Mouse (Mus musculus): ENCODE measurements around the gene Selenow.

DNA sequence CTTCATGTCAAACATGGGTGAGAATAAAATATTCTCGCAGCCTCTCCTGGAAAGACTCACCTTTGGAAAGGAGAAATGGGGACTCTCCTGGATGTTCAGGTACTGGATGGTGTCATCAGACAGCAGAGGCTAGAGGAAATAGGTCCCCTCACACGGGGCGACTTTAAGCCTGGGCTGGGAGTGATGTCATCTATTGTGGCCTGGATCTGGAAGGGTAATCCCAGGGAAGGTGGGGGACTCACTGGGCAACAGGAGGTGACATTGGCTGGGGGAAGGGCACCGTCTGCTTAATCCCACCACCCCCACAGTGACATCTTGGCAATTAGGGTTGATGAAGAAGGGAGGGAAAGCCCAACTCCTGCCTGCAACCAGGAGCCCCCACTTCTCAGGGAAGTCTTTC, 42.4 kb downstream of the Selenow start, which contains the start of gene Crx:
- no peak for TF ChIP-seq POLR2A (IDR thresholded peaks at IDR 0.05; ENCODE audit: low read depth, low read length)
- TF ChIP-seq CTCF (conservative IDR thresholded peaks at IDR 0.05; ENCODE audit: insufficient read depth, insufficient read length, low read depth, low read length), result no peak

All from kidney, adult 2 months (tissue).